Mouse (Mus musculus) bone marrow, adult 2 months (tissue): ENCODE results near the gene Cadm2.

Experiments
- CTCF ChIP-seq: fragments of 200-500 bp; IDR thresholded peaks from 2 replicates; pipeline ENCODE4 v1.5.1; 2011; ENCODE audit warnings: low read length, control low read depth; ENCODE audit not compliant: control insufficient read depth, insufficient read depth
- POLR2A ChIP-seq: fragments of 200-500 bp; IDR thresholded peaks from 2 replicates; pipeline ENCODE4 v1.6.1; 2011; ENCODE audit warnings: low read depth, mild to moderate bottlenecking, control low read depth, low read length, borderline replicate concordance; ENCODE audit not compliant: control insufficient read depth

DNA sequence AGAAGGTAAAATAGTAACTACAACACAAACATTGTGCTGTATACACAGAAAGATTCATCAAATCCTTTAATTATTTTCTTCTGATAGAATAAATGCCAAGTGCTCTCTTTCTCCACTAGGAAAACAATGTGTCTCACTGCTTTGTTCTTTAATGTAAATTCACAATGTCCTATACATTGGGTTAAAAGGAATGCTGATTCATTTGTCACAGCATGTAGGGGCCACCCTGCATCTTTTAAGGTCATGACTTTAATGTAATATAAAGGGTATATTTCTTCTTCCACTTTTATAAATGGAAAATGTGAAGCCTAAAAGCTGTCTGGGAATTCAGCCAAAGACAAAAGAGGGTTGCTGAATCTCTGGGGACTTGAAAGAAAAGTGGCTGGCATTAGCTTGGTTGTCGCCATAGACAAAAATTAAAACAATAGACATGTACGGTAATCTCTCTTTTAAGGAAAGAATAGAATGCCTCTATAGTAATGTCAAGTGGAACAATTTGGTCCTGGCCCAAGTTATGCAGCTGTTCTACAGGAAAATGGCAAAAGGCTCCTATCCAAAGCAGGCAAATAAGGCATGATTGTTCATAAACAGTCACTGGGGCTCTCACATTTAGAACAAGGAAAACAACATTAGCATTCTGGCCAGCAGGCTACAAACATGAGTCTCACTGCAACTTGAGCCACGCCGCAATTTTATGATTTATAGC lies 851.9 kb downstream of the Cadm2 start:
- TF ChIP-seq CTCF = no peak
- no peak for TF ChIP-seq POLR2A
